Mouse (Mus musculus): ENCODE data around the gene Sertad4. TPM values are rescaled to one million over a fixed set of nuclear protein-coding genes. Genes with fewer than 3 reads are reported as not detected.

Gene Sertad4
- polyA plus RNA-seq, 1 experiment from 2014 or later: 25.2 TPM

GRCm38 (mm10) chr1:192864440-192864839, 8.9 kb upstream of the Sertad4 start:
- no peak overlapping the region for H3K4me3 ChIP-seq
- H3K9me3 ChIP-seq: no peaks in the 10 kb centered on the region
- no peak overlapping the region for H3K4me2 ChIP-seq (replicated peaks)
- WGBS: 85% methylated on average over 3 of the region's 3 CpGs
- H3K9ac ChIP-seq: no peak overlapping the region
- H3K4me1 ChIP-seq: peaks cover 7% of the 10 kb centered on the region; the same call in 1 of the 2 replicates
- no peak overlapping the region for H3K27ac ChIP-seq
- no peak for ATAC-seq (ENCODE audit: low FRiP score, low read depth)
- no peaks in the 10 kb centered on the region for H3K27me3 ChIP-seq (replicated peaks)
- H3K36me3 ChIP-seq: no peaks in the 10 kb centered on the region

- H3K36me3 ChIP-seq: no peaks in the 10 kb centered on the region
- ATAC-seq (ENCODE audit: low FRiP score, low read depth): no peak
- peaks cover 8% of the 10 kb centered on the region; the same call in 1 of the 2 replicates for H3K4me1 ChIP-seq
- WGBS: 38% methylated on average over 5 of the region's 5 CpGs
- no peak overlapping the region for H3K27ac ChIP-seq
- H3K4me3 ChIP-seq: no peak overlapping the region
- peaks cover 1% of the 10 kb centered on the region; the same call in 1 of the 2 replicates for H3K27me3 ChIP-seq (replicated peaks)
- no peak overlapping the region for H3K9ac ChIP-seq
- no peaks in the 10 kb centered on the region for H3K9me3 ChIP-seq
- no peak overlapping the region for H3K4me2 ChIP-seq (replicated peaks)
Measured at GRCm38 (mm10) chr1:192861305-192861960, 5.9 kb upstream of the Sertad4 start.

GRCm38 (mm10) chr1:192860273-192860672, 4.7 kb upstream of the Sertad4 start:
- no peaks in the 10 kb centered on the region for H3K36me3 ChIP-seq
- no peak overlapping the region for H3K27ac ChIP-seq
- H3K4me3 ChIP-seq: no peak overlapping the region
- no peak overlapping the region for H3K4me2 ChIP-seq (replicated peaks)
- peaks cover 15% of the 10 kb centered on the region; the same call in 1 of the 2 replicates for H3K4me1 ChIP-seq
- H3K9me3 ChIP-seq: no peaks in the 10 kb centered on the region
- ATAC-seq (ENCODE audit: low FRiP score, low read depth): no peak
- WGBS: 77% methylated on average over 6 of the region's 6 CpGs
- peaks cover 3% of the 10 kb centered on the region; the same call in 1 of the 2 replicates for H3K27me3 ChIP-seq (replicated peaks)
- H3K9ac ChIP-seq: no peak overlapping the region

- Histone ChIP-seq H3K27ac (no peak overlapping the region), H3K36me3 (no peaks in the 10 kb centered on the region), H3K27me3 (replicated peaks) (peaks cover 11% of the 10 kb centered on the region; the same call in 1 of the 2 replicates), H3K4me3 (no peak overlapping the region), H3K4me2 (replicated peaks) (no peak overlapping the region), H3K4me1 (peaks cover 25% of the 10 kb centered on the region), H3K9me3 (no peaks in the 10 kb centered on the region), H3K9ac (no peak overlapping the region)
- no peak for ATAC-seq (ENCODE audit: low FRiP score, low read depth)
- WGBS: 84% methylated on average over 5 of the region's 5 CpGs
Measured at GRCm38 (mm10) chr1:192857582-192857981, 2.0 kb upstream of the Sertad4 start.

- Histone ChIP-seq H3K9ac (no peak overlapping the region), H3K9me3 (no peaks in the 10 kb centered on the region), H3K27me3 (replicated peaks) (peaks cover 15% of the 10 kb centered on the region; the same call in 1 of the 2 replicates), H3K4me1 (peaks cover 31% of the 10 kb centered on the region), H3K4me3 (no peak overlapping the region), H3K4me2 (replicated peaks) (no peak overlapping the region), H3K27ac (no peak overlapping the region), H3K36me3 (no peaks in the 10 kb centered on the region)
- WGBS: 75% methylated on average over 6 of the region's 6 CpGs
- no peak for ATAC-seq (ENCODE audit: low FRiP score, low read depth)
Measured at GRCm38 (mm10) chr1:192856931-192857330, 1.4 kb upstream of the Sertad4 start.

GRCm38 (mm10) chr1:192856411-192856810, 855 bp upstream of the Sertad4 start:
- no peak overlapping the region; the same call in 1 of the 2 replicates for H3K27ac ChIP-seq
- 7% methylated on average over 10 of the region's 10 CpGs for WGBS
- no peak for ATAC-seq (ENCODE audit: low FRiP score, low read depth)

GRCm38 (mm10) chr1:192854819-192855271, 711 bp downstream of the Sertad4 start:
- peak overlapping the region; percentile 75 for H3K4me2 ChIP-seq (replicated peaks)
- H3K9ac ChIP-seq: peak overlapping the region; percentile 93
- under 1% methylated on average over 45 of the region's 45 CpGs for WGBS
- H3K27ac ChIP-seq: peak overlapping the region; percentile 97
- H3K4me3 ChIP-seq: peak overlapping the region; percentile 79
- H3K36me3 ChIP-seq: 0 out of 2 replicates have a peak, but pooled peaks cover under 1% of the 10 kb centered on the region
- peaks cover 16% of the 10 kb centered on the region; the same call in 1 of the 2 replicates for H3K27me3 ChIP-seq (replicated peaks)
- ATAC-seq (ENCODE audit: low FRiP score, low read depth): peak; percentile 64
- H3K4me1 ChIP-seq: peaks cover 39% of the 10 kb centered on the region
- no peaks in the 10 kb centered on the region for H3K9me3 ChIP-seq

More at GRCm38 (mm10) chr1:192856411-192856810, 855 bp upstream of the Sertad4 start:
- Histone ChIP-seq H3K4me3 (no peak overlapping the region), H3K9ac (0 out of 2 replicates have a peak overlapping the region, but pooled peaks have one; percentile 93), H3K4me2 (replicated peaks) (peak overlapping the region; percentile 75), H3K27me3 (replicated peaks) (peaks cover 15% of the 10 kb centered on the region; the same call in 1 of the 2 replicates), H3K9me3 (no peaks in the 10 kb centered on the region), H3K36me3 (no peaks in the 10 kb centered on the region), H3K4me1 (peaks cover 31% of the 10 kb centered on the region)

GRCm38 (mm10) chr1:192853988-192854818, 1.4 kb downstream of the Sertad4 start:
- Histone ChIP-seq H3K4me3 (peak overlapping the region; percentile 79), H3K9ac (peak overlapping the region; percentile 93), H3K4me2 (replicated peaks) (peak overlapping the region; percentile 75), H3K9me3 (no peaks in the 10 kb centered on the region), H3K36me3 (peaks cover 6% of the 10 kb centered on the region), H3K27me3 (replicated peaks) (peaks cover 18% of the 10 kb centered on the region; the same call in 1 of the 2 replicates), H3K27ac (peak overlapping the region; percentile 97), H3K4me1 (peaks cover 39% of the 10 kb centered on the region)
- 2% methylated on average over 19 of the region's 19 CpGs for WGBS
- peak; percentile 35; the same call in 1 of the 2 replicates for ATAC-seq (ENCODE audit: low FRiP score, low read depth)

GRCm38 (mm10) chr1:192853429-192853828, 2.1 kb downstream of the Sertad4 start:
- 31% methylated on average over 2 of the region's 2 CpGs for WGBS
- Histone ChIP-seq H3K9ac (no peak overlapping the region), H3K27me3 (replicated peaks) (peaks cover 18% of the 10 kb centered on the region; the same call in 1 of the 2 replicates), H3K4me1 (peaks cover 39% of the 10 kb centered on the region), H3K27ac (no peak overlapping the region), H3K9me3 (no peaks in the 10 kb centered on the region), H3K36me3 (peaks cover 12% of the 10 kb centered on the region), H3K4me3 (no peak overlapping the region), H3K4me2 (replicated peaks) (peak overlapping the region; percentile 75)
- no peak for ATAC-seq (ENCODE audit: low FRiP score, low read depth)

GRCm38 (mm10) chr1:192852047-192852446, 3.5 kb downstream of the Sertad4 start:
- Histone ChIP-seq H3K4me3 (no peak overlapping the region), H3K9ac (no peak overlapping the region), H3K4me1 (peaks cover 39% of the 10 kb centered on the region), H3K9me3 (no peaks in the 10 kb centered on the region), H3K36me3 (peaks cover 25% of the 10 kb centered on the region), H3K27me3 (replicated peaks) (peaks cover 18% of the 10 kb centered on the region; the same call in 1 of the 2 replicates), H3K27ac (no peak overlapping the region), H3K4me2 (replicated peaks) (peak overlapping the region; percentile 75)
- ATAC-seq (ENCODE audit: low FRiP score, low read depth): no peak

- Histone ChIP-seq H3K36me3 (peaks cover 29% of the 10 kb centered on the region), H3K4me2 (replicated peaks) (peak overlapping the region; percentile 75), H3K27me3 (replicated peaks) (peaks cover 18% of the 10 kb centered on the region; the same call in 1 of the 2 replicates), H3K4me1 (peaks cover 39% of the 10 kb centered on the region), H3K27ac (no peak overlapping the region), H3K9ac (no peak overlapping the region), H3K9me3 (no peaks in the 10 kb centered on the region), H3K4me3 (no peak overlapping the region)
- WGBS: 10% methylated on average over 6 of the region's 6 CpGs
- no peak for ATAC-seq (ENCODE audit: low FRiP score, low read depth)
Measured at GRCm38 (mm10) chr1:192851640-192852039, 3.9 kb downstream of the Sertad4 start.

- WGBS: 1% methylated on average over 2 of the region's 2 CpGs
- no peaks in the 10 kb centered on the region for H3K9me3 ChIP-seq
- ATAC-seq (ENCODE audit: low FRiP score, low read depth): no peak
- peak overlapping the region; percentile 75 for H3K4me2 ChIP-seq (replicated peaks)
- H3K4me1 ChIP-seq: peaks cover 35% of the 10 kb centered on the region
- no peak overlapping the region for H3K4me3 ChIP-seq
- no peak overlapping the region for H3K9ac ChIP-seq
- no peak overlapping the region for H3K27ac ChIP-seq
- H3K36me3 ChIP-seq: peaks cover 34% of the 10 kb centered on the region
- H3K27me3 ChIP-seq (replicated peaks): peaks cover 16% of the 10 kb centered on the region; the same call in 1 of the 2 replicates
Measured at GRCm38 (mm10) chr1:192851126-192851525, 4.4 kb downstream of the Sertad4 start.
